Mouse (Mus musculus): ENCODE results near the gene Mast3. TPM values are rescaled to one million over a fixed set of nuclear protein-coding genes. Genes with fewer than 3 reads are reported as not detected.

Mast3 gene
- polyA plus RNA-seq, 1 experiment from 2014 or later: 9.8 TPM

DNA sequence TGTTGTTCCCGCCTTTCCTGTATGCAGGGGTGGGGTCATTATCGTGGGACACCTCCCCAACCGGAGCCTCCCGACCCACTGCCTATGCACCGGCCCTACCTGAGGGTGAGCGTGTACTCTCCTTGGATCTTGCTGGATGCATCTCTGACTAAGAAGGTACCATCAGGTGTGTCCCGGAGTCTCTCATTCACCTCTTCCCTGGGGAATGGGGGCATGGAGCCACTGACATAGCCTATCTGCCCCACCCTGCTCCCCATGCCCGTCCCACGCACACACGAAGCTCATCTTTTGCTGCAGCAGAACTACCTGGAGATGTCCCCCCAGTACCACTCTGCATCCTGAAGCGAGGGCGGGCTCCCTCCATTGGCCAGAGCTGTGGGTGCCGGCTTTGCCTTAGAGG, 34.1 kb downstream of the Mast3 start:
- no peak overlapping the region for H3K9ac ChIP-seq
- H3K27ac ChIP-seq: no peak overlapping the region
- no peaks in the 10 kb centered on the region for H3K9me3 ChIP-seq (replicated peaks)
- H3K27me3 ChIP-seq (replicated peaks): 0 out of 2 replicates have a peak, but pooled peaks cover 4% of the 10 kb centered on the region
- no peak overlapping the region for H3K4me3 ChIP-seq
- H3K4me2 ChIP-seq: no peak overlapping the region
- peaks cover 80% of the 10 kb centered on the region for H3K4me1 ChIP-seq
- peaks cover 71% of the 10 kb centered on the region for H3K36me3 ChIP-seq
- ATAC-seq: no peak
- WGBS (ENCODE audit: insufficient replicate concordance): 83% methylated on average over 13 of the region's 13 CpGs

DNA sequence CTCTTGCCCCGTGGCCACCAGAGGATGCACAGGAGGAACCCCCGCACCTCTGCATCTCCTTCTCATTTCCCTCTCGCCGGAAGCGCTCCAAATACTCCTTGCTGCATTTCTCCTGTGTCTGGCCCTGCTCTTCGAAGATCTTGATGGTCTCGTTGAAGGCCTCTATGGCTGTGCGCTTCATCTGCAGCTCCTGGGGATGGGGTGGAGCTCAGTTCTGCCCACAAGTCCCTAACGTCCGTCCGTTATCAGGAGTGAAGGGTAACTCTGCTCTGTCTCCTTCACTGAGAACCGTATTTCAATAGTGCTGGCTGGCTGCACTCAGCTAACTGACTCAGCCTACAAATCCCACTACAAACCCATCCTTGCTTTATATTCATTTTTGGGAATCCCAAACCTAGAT, 35.0 kb downstream of the Mast3 start:
- Histone ChIP-seq H3K4me3 (peak overlapping the region; percentile 11; the same call in 1 of the 2 replicates), H3K4me1 (peaks cover 80% of the 10 kb centered on the region), H3K27ac (peak overlapping the region; percentile 72), H3K9ac (peak overlapping the region; percentile 37), H3K9me3 (replicated peaks) (no peaks in the 10 kb centered on the region), H3K27me3 (replicated peaks) (0 out of 2 replicates have a peak, but pooled peaks cover 4% of the 10 kb centered on the region), H3K4me2 (peak overlapping the region; percentile 45), H3K36me3 (peaks cover 66% of the 10 kb centered on the region)
- WGBS (ENCODE audit: insufficient replicate concordance): 36% methylated on average over 12 of the region's 12 CpGs
- ATAC-seq: peak; percentile 50

DNA sequence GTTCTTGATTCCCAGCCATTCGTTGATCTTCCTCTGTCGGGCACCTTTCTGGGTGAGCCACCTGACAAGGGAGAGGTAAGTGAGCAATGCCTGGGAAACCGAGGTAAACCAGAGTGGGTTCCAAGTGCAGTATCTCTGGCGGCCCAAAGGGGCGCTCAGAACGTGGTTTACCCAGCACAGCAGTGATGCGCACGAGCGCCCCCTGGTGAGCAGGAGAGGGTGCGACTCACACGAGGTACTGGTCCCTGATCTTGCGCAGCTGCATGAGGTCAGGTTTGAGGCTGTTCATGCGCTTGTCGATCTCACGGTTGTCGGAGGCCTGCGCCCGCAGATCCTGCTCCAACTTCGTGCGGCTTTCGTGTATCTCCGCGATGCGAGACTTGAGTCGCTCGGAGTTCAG, 35.5 kb downstream of the Mast3 start:
- 4% methylated on average over 26 of the region's 26 CpGs for WGBS (ENCODE audit: insufficient replicate concordance)
- Histone ChIP-seq H3K27ac (peak overlapping the region; percentile 72), H3K9me3 (replicated peaks) (no peaks in the 10 kb centered on the region), H3K36me3 (peaks cover 61% of the 10 kb centered on the region), H3K4me2 (peak overlapping the region; percentile 45), H3K9ac (peak overlapping the region; percentile 37; the same call in 1 of the 2 replicates), H3K4me1 (peaks cover 81% of the 10 kb centered on the region), H3K27me3 (replicated peaks) (0 out of 2 replicates have a peak, but pooled peaks cover 4% of the 10 kb centered on the region), H3K4me3 (no peak overlapping the region)
- ATAC-seq: peak; percentile 71

DNA sequence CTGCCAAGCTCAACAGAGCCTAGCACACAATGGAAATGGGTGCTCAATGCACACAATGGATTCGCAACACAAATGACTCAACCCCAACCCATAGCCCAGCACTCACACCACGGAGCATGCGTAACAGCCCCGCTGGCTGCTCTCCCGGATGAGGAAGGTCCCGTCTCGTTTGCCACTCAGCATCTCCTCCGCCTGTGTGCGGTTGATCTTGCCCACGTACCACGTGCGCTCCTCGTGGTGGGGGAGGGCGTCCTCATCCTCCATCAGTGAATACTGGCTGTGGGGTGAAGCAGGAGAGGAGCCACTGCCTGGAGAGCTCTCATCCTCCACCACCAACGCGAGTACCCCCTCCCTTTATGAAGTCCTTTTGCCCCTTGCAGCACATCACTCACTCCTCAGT, 35.9 kb downstream of the Mast3 start:
- peaks cover 57% of the 10 kb centered on the region for H3K36me3 ChIP-seq
- 79% methylated on average over 16 of the region's 16 CpGs for WGBS (ENCODE audit: insufficient replicate concordance)
- H3K4me3 ChIP-seq: no peak overlapping the region
- 0 out of 2 replicates have a peak overlapping the region, but pooled peaks have one; percentile 23 for H3K27ac ChIP-seq
- no peak overlapping the region for H3K9ac ChIP-seq
- no peaks in the 10 kb centered on the region for H3K9me3 ChIP-seq (replicated peaks)
- no peak for ATAC-seq
- H3K4me2 ChIP-seq: peak overlapping the region; percentile 7; the same call in 1 of the 2 replicates
- peaks cover 81% of the 10 kb centered on the region for H3K4me1 ChIP-seq
- 0 out of 2 replicates have a peak, but pooled peaks cover 4% of the 10 kb centered on the region for H3K27me3 ChIP-seq (replicated peaks)

DNA sequence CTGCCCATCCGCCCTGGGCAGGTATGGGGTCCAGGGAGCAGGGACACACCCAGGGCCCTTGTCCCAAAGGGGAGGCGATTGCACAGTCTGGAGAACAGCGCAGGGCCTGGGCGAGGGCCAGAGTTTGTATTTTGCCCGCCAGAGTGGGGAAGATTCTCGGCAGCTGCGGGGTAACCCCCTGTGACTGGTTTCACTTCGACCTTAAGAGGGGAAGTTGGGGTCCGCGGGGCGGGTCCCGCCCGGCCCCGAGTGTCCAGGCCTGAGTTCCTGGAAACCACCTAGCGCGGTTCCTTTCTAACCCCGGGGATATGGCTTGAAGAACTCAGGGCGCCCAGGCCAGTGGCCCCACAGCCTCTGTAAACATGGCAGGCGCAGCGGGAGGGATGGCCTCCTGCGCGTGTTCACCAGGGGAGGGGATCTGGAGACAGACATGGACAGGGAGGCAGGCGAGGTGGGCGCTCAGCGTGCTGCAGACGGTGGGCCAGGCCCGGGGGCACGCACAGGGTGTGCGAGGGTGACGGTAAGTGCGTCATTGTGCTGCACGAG, 36.5 kb downstream of the Mast3 start:
- Histone ChIP-seq H3K4me1 (peaks cover 81% of the 10 kb centered on the region), H3K36me3 (peaks cover 51% of the 10 kb centered on the region), H3K4me2 (no peak overlapping the region), H3K27me3 (replicated peaks) (0 out of 2 replicates have a peak, but pooled peaks cover 4% of the 10 kb centered on the region), H3K4me3 (no peak overlapping the region), H3K27ac (no peak overlapping the region), H3K9me3 (replicated peaks) (no peaks in the 10 kb centered on the region), H3K9ac (no peak overlapping the region)
- no peak for ATAC-seq
- 85% methylated on average over 32 of the region's 32 CpGs for WGBS (ENCODE audit: insufficient replicate concordance)

DNA sequence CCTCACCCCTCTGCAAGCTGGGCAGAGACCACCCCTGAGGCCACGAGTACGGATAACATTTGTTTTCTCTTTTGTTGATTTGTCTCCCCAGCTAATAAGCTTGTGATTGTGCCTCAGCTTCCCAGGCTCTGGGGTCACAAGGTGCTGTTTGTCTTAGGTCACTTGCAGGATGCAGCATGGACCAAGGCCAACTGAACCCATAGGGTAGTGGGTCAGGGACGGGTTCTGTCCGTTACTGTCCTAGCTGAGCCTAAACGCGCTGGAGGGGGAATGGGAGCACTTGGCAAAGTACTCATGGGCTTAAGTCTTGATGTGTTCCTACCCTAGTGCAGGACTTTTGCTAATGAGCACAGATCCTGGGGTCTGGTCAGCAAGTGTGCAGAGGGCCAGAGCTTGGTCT, 37.4 kb downstream of the Mast3 start:
- Histone ChIP-seq H3K4me3 (no peak overlapping the region), H3K27ac (no peak overlapping the region), H3K4me1 (peaks cover 88% of the 10 kb centered on the region), H3K9me3 (replicated peaks) (no peaks in the 10 kb centered on the region), H3K36me3 (peaks cover 47% of the 10 kb centered on the region), H3K4me2 (no peak overlapping the region), H3K27me3 (replicated peaks) (0 out of 2 replicates have a peak, but pooled peaks cover 4% of the 10 kb centered on the region), H3K9ac (no peak overlapping the region)
- ATAC-seq: no peak
- 77% methylated on average over 6 of the region's 6 CpGs for WGBS (ENCODE audit: insufficient replicate concordance)

DNA sequence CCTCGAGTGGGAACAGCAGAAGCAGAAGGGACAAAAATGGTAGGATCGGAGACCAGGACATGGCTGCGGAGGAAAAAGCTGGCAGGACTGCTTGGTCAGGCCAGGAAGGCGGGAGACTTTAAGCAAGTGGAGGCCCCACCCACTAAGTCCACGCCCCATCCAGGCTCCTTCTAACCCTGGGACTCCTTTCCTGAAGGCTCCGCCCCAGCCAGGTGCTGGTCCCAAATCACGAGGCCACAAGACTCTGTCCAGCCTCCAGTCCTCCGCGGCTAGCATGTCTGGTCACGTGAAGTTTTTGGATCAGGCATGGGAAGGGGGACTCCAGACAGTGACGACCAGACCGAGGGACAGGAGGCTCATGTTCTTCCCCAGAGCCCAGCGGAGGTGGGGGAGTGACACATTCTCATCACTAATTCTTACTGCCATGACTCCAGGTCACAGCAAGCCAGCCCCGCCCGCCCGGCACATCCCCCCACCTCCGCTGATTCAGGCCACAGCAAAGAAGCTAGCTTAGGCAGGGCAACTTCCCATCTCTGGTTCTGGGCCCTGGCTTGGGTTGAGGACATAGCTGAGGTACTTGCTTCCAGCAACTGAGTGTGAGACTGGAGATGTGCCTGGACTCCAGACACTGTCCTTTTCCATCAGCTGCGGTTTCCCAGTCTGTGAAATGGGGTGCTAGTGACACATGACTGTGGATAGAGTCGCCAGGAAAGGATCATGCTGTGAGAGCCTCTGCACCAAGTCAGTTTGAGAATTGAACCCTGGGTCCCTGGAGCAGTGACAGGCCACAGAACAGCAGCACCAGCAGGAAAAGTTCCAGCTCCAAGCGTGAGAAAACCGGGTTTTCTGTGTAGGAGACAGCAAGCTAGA, 38.0 kb downstream of the Mast3 start:
- peak overlapping the region; percentile 76 for H3K9ac ChIP-seq
- H3K27me3 ChIP-seq (replicated peaks): 0 out of 2 replicates have a peak, but pooled peaks cover 4% of the 10 kb centered on the region
- peak; percentile 44 for ATAC-seq
- peak overlapping the region; percentile 93 for H3K4me2 ChIP-seq
- WGBS (ENCODE audit: insufficient replicate concordance): 12% methylated on average over 21 of the region's 21 CpGs
- peak overlapping the region; percentile 91 for H3K27ac ChIP-seq
- H3K4me3 ChIP-seq: peak overlapping the region; percentile 63
- H3K9me3 ChIP-seq (replicated peaks): no peaks in the 10 kb centered on the region
- peaks cover 95% of the 10 kb centered on the region for H3K4me1 ChIP-seq
- peaks cover 40% of the 10 kb centered on the region for H3K36me3 ChIP-seq

DNA sequence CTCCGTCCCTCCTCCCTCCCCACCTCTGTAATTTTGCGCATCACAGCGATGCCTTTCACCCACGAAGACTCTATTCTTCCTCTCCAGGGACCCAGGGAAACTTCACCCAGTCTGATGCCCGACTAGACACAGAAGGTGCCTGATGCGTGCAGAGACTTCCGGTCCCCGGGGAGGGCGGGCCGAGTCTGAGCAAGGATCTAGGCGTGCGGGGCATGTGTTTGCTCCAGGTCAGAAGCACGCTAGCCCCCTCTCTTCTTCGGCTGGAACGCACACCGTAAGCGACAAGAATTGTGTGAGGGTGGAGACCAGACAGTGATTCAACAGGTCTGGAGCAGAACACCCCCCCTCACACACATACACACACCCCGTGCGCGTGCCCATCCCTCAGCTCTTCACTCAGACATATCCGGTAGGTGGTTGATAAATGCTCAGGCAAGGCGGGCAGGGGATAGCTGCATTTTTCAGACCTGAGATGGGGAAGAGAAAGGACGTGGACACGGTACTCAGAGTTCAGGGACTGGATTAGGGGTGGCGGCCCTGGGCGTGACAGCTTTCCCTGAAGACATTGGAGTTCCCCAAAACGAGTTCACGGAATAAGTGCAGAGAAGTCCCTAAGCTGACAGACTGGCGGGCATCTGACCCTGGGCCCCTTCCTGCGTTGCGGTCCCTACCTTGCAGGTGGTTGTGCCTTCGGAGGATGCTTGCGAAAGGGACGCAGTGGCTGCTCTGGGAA, 38.9 kb downstream of the Mast3 start:
- no peak for ATAC-seq
- Histone ChIP-seq H3K9ac (peak overlapping the region; percentile 76), H3K9me3 (replicated peaks) (no peaks in the 10 kb centered on the region), H3K4me2 (peak overlapping the region; percentile 93), H3K4me1 (peaks cover 98% of the 10 kb centered on the region), H3K36me3 (peaks cover 32% of the 10 kb centered on the region), H3K27me3 (replicated peaks) (0 out of 2 replicates have a peak, but pooled peaks cover 4% of the 10 kb centered on the region), H3K27ac (peak overlapping the region; percentile 91), H3K4me3 (peak overlapping the region; percentile 63)
- WGBS (ENCODE audit: insufficient replicate concordance): 2% methylated on average over 34 of the region's 34 CpGs

DNA sequence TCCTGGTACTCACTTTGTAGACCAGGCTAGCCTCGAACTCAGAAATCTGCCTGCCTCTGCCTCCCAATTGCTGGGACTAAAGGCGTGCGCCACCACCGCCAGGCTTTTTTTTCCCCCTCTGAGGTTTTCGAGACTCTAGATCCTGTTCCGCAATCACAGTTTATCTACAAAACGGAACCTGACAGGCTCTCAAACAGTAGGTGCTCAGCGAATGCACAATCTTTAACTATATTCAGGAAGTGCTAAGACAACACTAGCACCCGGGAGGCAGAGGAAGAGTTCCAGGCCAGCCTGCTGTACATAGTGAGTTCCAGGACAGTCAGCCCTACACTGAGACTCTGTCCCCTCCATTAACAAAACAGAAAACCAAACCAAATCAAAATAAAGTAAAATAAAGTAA, 39.5 kb downstream of the Mast3 start:
- Histone ChIP-seq H3K9me3 (replicated peaks) (no peaks in the 10 kb centered on the region), H3K36me3 (peaks cover 25% of the 10 kb centered on the region), H3K4me3 (peak overlapping the region; percentile 63), H3K9ac (peak overlapping the region; percentile 76), H3K27me3 (replicated peaks) (0 out of 2 replicates have a peak, but pooled peaks cover 4% of the 10 kb centered on the region), H3K27ac (peak overlapping the region; percentile 91), H3K4me1 (peaks cover 94% of the 10 kb centered on the region), H3K4me2 (peak overlapping the region; percentile 93)
- WGBS (ENCODE audit: insufficient replicate concordance): 30% methylated on average over 9 of the region's 9 CpGs
- ATAC-seq: no peak

DNA sequence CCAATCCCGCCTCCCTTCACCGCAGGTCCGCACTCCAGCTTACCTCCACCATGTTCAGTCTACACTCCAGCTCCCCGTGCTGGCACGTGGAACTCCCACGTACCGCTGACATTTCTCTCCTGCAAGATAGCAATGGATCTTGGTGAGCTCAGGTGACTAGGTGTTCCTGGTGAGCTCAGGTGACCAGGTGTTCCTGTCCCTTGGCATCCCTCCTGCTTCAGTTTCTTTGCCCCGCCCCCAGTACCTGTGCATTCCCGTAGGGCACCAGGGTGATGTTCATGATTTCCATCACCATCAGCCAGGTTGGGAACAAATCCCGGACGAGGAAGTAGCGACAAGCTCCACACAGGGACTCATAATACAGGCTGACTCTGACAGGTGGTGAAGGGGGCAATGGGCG, 40.2 kb downstream of the Mast3 start:
- 0 out of 2 replicates have a peak, but pooled peaks cover 4% of the 10 kb centered on the region for H3K27me3 ChIP-seq (replicated peaks)
- peaks cover 22% of the 10 kb centered on the region for H3K36me3 ChIP-seq
- peak overlapping the region; percentile 93 for H3K4me2 ChIP-seq
- H3K4me3 ChIP-seq: peak overlapping the region; percentile 63
- 74% methylated on average over 13 of the region's 13 CpGs for WGBS (ENCODE audit: insufficient replicate concordance)
- H3K9ac ChIP-seq: peak overlapping the region; percentile 76
- no peaks in the 10 kb centered on the region for H3K9me3 ChIP-seq (replicated peaks)
- peak overlapping the region; percentile 91 for H3K27ac ChIP-seq
- ATAC-seq: no peak
- peaks cover 94% of the 10 kb centered on the region for H3K4me1 ChIP-seq

DNA sequence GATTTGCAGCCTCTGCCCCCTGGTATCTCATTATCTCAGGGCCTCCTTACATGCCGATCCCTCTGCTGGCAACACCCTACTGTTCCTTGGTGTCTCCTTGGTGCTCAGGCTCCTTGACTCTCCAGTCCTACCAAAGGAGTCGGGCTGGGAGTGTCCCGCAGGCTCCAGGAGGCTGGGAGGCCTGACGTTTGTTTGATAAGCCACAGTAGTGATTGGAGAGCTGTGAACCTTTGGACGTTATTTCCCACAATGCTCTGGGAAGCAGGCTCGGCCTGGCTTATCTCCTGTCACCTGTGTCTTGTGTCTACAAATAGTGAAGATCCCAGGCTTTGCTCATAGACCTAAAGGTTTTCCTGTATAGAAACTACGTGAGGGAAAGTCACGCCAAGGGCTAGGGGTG, 40.8 kb downstream of the Mast3 start:
- peak overlapping the region; percentile 63 for H3K4me3 ChIP-seq
- H3K36me3 ChIP-seq: peaks cover 21% of the 10 kb centered on the region
- 0 out of 2 replicates have a peak, but pooled peaks cover 4% of the 10 kb centered on the region for H3K27me3 ChIP-seq (replicated peaks)
- peak overlapping the region; percentile 93 for H3K4me2 ChIP-seq
- no peaks in the 10 kb centered on the region for H3K9me3 ChIP-seq (replicated peaks)
- 10% methylated on average over 8 of the region's 8 CpGs for WGBS (ENCODE audit: insufficient replicate concordance)
- H3K27ac ChIP-seq: peak overlapping the region; percentile 91
- peak; percentile 51 for ATAC-seq
- H3K4me1 ChIP-seq: peaks cover 95% of the 10 kb centered on the region
- H3K9ac ChIP-seq: peak overlapping the region; percentile 76

Measured in liver, embryonic 12.5 days (tissue).